Mouse (Mus musculus) liver, postnatal 0 days (tissue): Measurements from ENCODE around the gene Ccdc32. TPM values are rescaled to one million over a fixed set of nuclear protein-coding genes. Genes with fewer than 3 reads are reported as not detected.

Source experiments
- ATAC-seq: fragments of 200-750 bp; cut with Nextera tagmentation; 2 replicates; pipeline ENCODE4 v1.8.0; 2017; ENCODE audit warnings: mild to moderate bottlenecking, moderate library complexity
- DNase-seq: peaks from one replicate; pipeline ENCODE4 v3.0.0-alpha.2; 2016
- H3K27ac ChIP-seq: fragments of 300-500 bp; sonication (generic); 2 replicates; pipeline ENCODE4 v1.5.1; 2014; ENCODE audit warnings: antibody characterized with exemption, moderate library complexity, mild to moderate bottlenecking, low read depth
- H3K27me3 ChIP-seq: fragments of 300-500 bp; sonication (generic); 2 replicates; pipeline ENCODE4 v1.6.1; 2014; ENCODE audit warnings: low read length, control low read depth, mixed read lengths; ENCODE audit not compliant: insufficient read depth
- H3K36me3 ChIP-seq: fragments of 300-500 bp; sonication (generic); replicated peaks from 2 replicates; pipeline ENCODE4 v1.6.1; 2014; ENCODE audit warnings: mild to moderate bottlenecking, control low read depth, low read length, moderate library complexity, mixed read lengths; ENCODE audit not compliant: insufficient read depth
- H3K4me1 ChIP-seq: fragments of 300-500 bp; sonication (generic); 2 replicates; pipeline ENCODE4 v1.6.1; 2014; ENCODE audit warnings: antibody characterized with exemption, mild to moderate bottlenecking, control low read depth; ENCODE audit not compliant: insufficient read depth
- H3K4me2 ChIP-seq: fragments of 300-500 bp; sonication (generic); 2 replicates; pipeline ENCODE4 v1.6.1; 2014; ENCODE audit warnings: low read depth, mild to moderate bottlenecking, low read length, moderate library complexity, mixed read lengths
- H3K4me3 ChIP-seq: fragments of 300-500 bp; sonication (generic); 2 replicates; pipeline ENCODE4 v1.5.1; 2014; ENCODE audit warnings: low read depth, low read length
- H3K9ac ChIP-seq: fragments of 300-500 bp; sonication (generic); replicated peaks from 2 replicates; pipeline ENCODE4 v1.6.1; 2014; ENCODE audit warnings: mild to moderate bottlenecking, moderate library complexity
- H3K9me3 ChIP-seq: fragments of 300-500 bp; sonication (generic); 2 replicates; pipeline ENCODE4 v1.6.1; 2016; ENCODE audit warnings: mild to moderate bottlenecking, control low read depth, low read length, mixed read lengths
- CTCF ChIP-seq: sonication (generic); IDR thresholded peaks from 2 replicates; pipeline ENCODE4 v1.5.1; 2016; ENCODE audit warnings: antibody characterized with exemption, low read depth
- EP300 ChIP-seq: IDR thresholded peaks from 2 replicates; pipeline ENCODE4 v1.6.1; 2016; ENCODE audit warnings: antibody characterized with exemption, low read depth, mild to moderate bottlenecking
- WGBS: fragments of 180-500 bp; shearing (Covaris S2); extraction: QIAGEN DNeasy Blood & Tissue Kit; methylation state at CpG from one replicate; pipeline ENCODE4 v1.1.7; 2014; ENCODE audit not compliant: insufficient replicate concordance; 5-methylcytosine and 5-hydroxymethylcytosine counted together
- polyA plus RNA-seq: library from polyadenylated mRNA; unstranded; fragments of >200 nt; fragmentation: Nextera tagmentation; extraction: Ambion mirVana; gene quantifications from 2 replicates; pipeline ENCODE4 v1.2.1, GENCODE M21; 2015

The Ccdc32 gene
- polyA plus RNA-seq, 1 experiment from 2014 or later, result 12.8 TPM

DNA sequence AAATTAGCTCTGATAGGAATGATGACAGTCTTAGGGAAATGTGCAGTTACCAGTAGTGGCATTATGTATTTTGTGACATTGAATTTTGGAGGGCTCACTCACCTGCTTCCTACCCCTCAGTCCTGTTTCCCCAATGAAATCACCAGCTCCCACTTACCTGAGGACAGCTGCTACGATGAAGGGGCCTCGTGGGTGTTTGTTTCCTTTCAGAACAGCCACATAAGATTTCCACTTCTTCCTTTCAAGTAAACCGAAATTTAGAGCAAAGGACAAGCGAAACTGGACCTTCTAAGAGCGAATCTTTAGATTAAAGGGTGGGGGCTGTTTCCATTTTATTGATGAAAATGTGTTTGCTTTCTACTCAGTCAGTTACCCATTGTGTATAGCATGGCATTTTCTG lies 57.1 kb downstream of the Ccdc32 start:
- Histone ChIP-seq H3K4me1 (peaks cover 23% of the 10 kb centered on the region), H3K4me3 (no peak overlapping the region), H3K36me3 (no peaks in the 10 kb centered on the region), H3K4me2 (peak overlapping the region; percentile 75; the same call in 1 of the 2 replicates), H3K27ac (no peak overlapping the region), H3K27me3 (peaks cover 14% of the 10 kb centered on the region), H3K9ac (no peak overlapping the region), H3K9me3 (no peaks in the 10 kb centered on the region)
- no peak for DNase-seq
- ATAC-seq, result no peak
- WGBS, result 45% methylated on average over 5 of the region's 5 CpGs
- TF ChIP-seq CTCF, result no peak
- no peak for TF ChIP-seq EP300

DNA sequence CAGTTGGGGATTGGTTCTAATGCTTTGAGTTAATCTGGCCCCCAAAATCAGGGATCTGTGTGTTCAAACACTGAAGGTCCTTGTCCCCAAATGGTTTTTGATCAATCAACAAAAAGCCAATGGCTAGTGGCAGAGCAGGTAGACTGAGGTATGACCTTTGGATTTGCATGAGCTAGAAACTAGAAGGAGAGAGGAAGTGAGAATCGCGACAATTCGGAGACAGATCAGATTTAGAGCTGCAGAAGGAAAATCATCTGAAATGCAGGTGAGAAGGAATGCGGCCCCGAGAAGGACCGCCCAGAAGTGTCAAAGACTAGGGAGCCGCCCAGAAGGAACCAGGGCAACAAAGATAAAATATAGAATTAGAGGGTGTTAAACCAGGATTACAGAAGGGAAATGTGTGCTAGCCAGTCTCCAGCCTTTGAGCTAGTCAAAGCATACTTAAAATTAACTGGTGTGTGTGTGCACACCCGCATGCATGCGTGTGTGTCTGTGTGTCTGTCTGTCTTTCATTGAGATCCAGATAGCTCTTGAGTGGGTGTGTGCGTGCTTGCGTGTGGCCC lies 59.5 kb downstream of the Ccdc32 start:
- Histone ChIP-seq H3K27me3 (peaks cover 3% of the 10 kb centered on the region; the same call in 1 of the 2 replicates), H3K9ac (no peak overlapping the region), H3K9me3 (no peaks in the 10 kb centered on the region), H3K36me3 (no peaks in the 10 kb centered on the region), H3K4me3 (no peak overlapping the region), H3K4me2 (no peak overlapping the region), H3K4me1 (peaks cover 7% of the 10 kb centered on the region), H3K27ac (no peak overlapping the region)
- DNase-seq (no peak), ATAC-seq (no peak)
- 68% methylated on average over 11 of the region's 11 CpGs for WGBS
- TF ChIP-seq CTCF (no peak), EP300 (no peak)

Other genes starting within 250 kb of the Ccdc32 start
- gene Disp2, start 249.7 kb downstream of the Ccdc32 start, polyA plus RNA-seq, result 0.06 and 0.14 TPM in 2 replicates
- 28.8 and 31.4 TPM in 2 replicates for gene Knstrn, start 215.4 kb downstream of the Ccdc32 start, polyA plus RNA-seq
- 47.0 and 50.4 TPM in 2 replicates for gene Ivd, start 167.4 kb downstream of the Ccdc32 start, polyA plus RNA-seq
- gene Bahd1, start 129.0 kb downstream of the Ccdc32 start, polyA plus RNA-seq, result 2.4 and 2.5 TPM in 2 replicates
- gene Chst14, start 102.9 kb downstream of the Ccdc32 start, polyA plus RNA-seq, result 4.0 and 4.5 TPM in 2 replicates
- 1.3 and 2.1 TPM in 2 replicates for gene Rpusd2, start 5.4 kb upstream of the Ccdc32 start, polyA plus RNA-seq
- gene Knl1, start 17.7 kb upstream of the Ccdc32 start, polyA plus RNA-seq, result 34.0 and 35.2 TPM in 2 replicates
- gene Rad51, start 83.4 kb upstream of the Ccdc32 start, polyA plus RNA-seq, result 11.2 and 13.0 TPM in 2 replicates
- 37.0 and 39.0 TPM in 2 replicates for gene Rmdn3, start 127.6 kb upstream of the Ccdc32 start, polyA plus RNA-seq
- gene Gchfr, start 138.4 kb upstream of the Ccdc32 start, polyA plus RNA-seq, result 263 and 271 TPM in 2 replicates
- gene Gm14137, start 145.1 kb upstream of the Ccdc32 start, polyA plus RNA-seq, result 0.06 and 0.08 TPM in 2 replicates
- gene Zfyve19, start 179.2 kb upstream of the Ccdc32 start, polyA plus RNA-seq, result 15.5 and 18.4 TPM in 2 replicates
- gene Dnajc17, start 179.4 kb upstream of the Ccdc32 start, polyA plus RNA-seq, result 4.3 and 4.6 TPM in 2 replicates
- gene Ppp1r14d, start 200.5 kb upstream of the Ccdc32 start, polyA plus RNA-seq, result not detected in 2 replicates
- gene Spint1, start 208.0 kb upstream of the Ccdc32 start, polyA plus RNA-seq, result 0.44 and 0.60 TPM in 2 replicates
- gene Rhov, start 241.9 kb upstream of the Ccdc32 start, polyA plus RNA-seq, result not detected in 2 replicates